Mouse (Mus musculus) olfactory bulb, adult 2 months (tissue): Measurements from ENCODE around the gene Glt1d1. TPM values are rescaled to one million over a fixed set of nuclear protein-coding genes. Genes with fewer than 3 reads are reported as not detected.

Experiments
- H3K27ac ChIP-seq: fragments of 200-500 bp; 2 replicates; pipeline ENCODE4 v1.5.1; 2012; ENCODE audit warnings: low read depth, low read length; ENCODE audit not compliant: insufficient read depth
- H3K4me1 ChIP-seq: fragments of 200-500 bp; 2 replicates; pipeline ENCODE4 v1.6.1; 2012; ENCODE audit warnings: low read length; ENCODE audit not compliant: control insufficient read depth, insufficient read depth
- H3K4me3 ChIP-seq: fragments of 200-500 bp; 2 replicates; pipeline ENCODE4 v1.5.1; 2012; ENCODE audit warnings: mild to moderate bottlenecking, low read depth, low read length, moderate library complexity; ENCODE audit not compliant: insufficient read depth
- CTCF ChIP-seq: fragments of 200-500 bp; IDR thresholded peaks from 2 replicates; pipeline ENCODE4 v1.5.1; 2012; ENCODE audit warnings: low read depth, mild to moderate bottlenecking, low read length, moderate library complexity; ENCODE audit not compliant: insufficient read depth
- POLR2A ChIP-seq: fragments of 200-500 bp; IDR thresholded peaks from 2 replicates; pipeline ENCODE4 v1.6.1; 2012; ENCODE audit warnings: mild to moderate bottlenecking, low read depth, low read length, moderate library complexity; ENCODE audit not compliant: insufficient read depth
- WGBS: fragments of 180-500 bp; shearing (Covaris S2); methylation state at CpG from one replicate; pipeline ENCODE4 v1.1.7; 2018; 5-methylcytosine and 5-hydroxymethylcytosine counted together
- polyA plus RNA-seq: library from polyadenylated mRNA; stranded (reverse); fragments of >200 nt; gene quantifications from 2 replicates; pipeline ENCODE4 v1.2.4, GENCODE M21; 2012; ENCODE audit warnings: low replicate concordance; ENCODE audit not compliant: missing spikeins, insufficient read depth, insufficient read length

Glt1d1 gene
- polyA plus RNA-seq, 1 experiment: not detected

GRCm38 (mm10) chr5:127609191-127609714 is 22.8 kb upstream of the Glt1d1 start:
- 86% methylated on average over 7 of the region's 7 CpGs for WGBS
- TF ChIP-seq CTCF (no peak), POLR2A (no peak)
- H3K4me1 ChIP-seq: peaks cover 15% of the 10 kb centered on the region
- H3K4me3 ChIP-seq: no peak overlapping the region
- H3K27ac ChIP-seq: no peak overlapping the region

- Histone ChIP-seq H3K4me3 (no peak overlapping the region), H3K4me1 (peaks cover 19% of the 10 kb centered on the region), H3K27ac (no peak overlapping the region; the same call in 1 of the 2 replicates)
- TF ChIP-seq POLR2A (no peak), CTCF (no peak)
- 66% methylated on average over 6 of the region's 6 CpGs for WGBS
These were observed 21.1 kb upstream of the Glt1d1 start for GRCm38 (mm10) chr5:127610787-127611509.

- no peak for TF ChIP-seq CTCF
- TF ChIP-seq POLR2A: no peak
- WGBS: 84% methylated on average over 1 of the region's 1 CpGs
- Histone ChIP-seq H3K4me1 (peaks cover 23% of the 10 kb centered on the region), H3K4me3 (no peak overlapping the region), H3K27ac (no peak overlapping the region)
These were observed 20.2 kb upstream of the Glt1d1 start for GRCm38 (mm10) chr5:127611881-127612280.

- H3K4me1 ChIP-seq: peaks cover 23% of the 10 kb centered on the region
- no peak overlapping the region for H3K27ac ChIP-seq
- WGBS: 90% methylated on average over 6 of the region's 6 CpGs
- H3K4me3 ChIP-seq: no peak overlapping the region
- TF ChIP-seq CTCF: no peak
- no peak for TF ChIP-seq POLR2A
These were observed 19.7 kb upstream of the Glt1d1 start for GRCm38 (mm10) chr5:127612397-127612796.

GRCm38 (mm10) chr5:127615459-127615858 is 16.6 kb upstream of the Glt1d1 start:
- H3K4me1 ChIP-seq: peaks cover 17% of the 10 kb centered on the region
- H3K4me3 ChIP-seq: no peak overlapping the region
- no peak overlapping the region for H3K27ac ChIP-seq
- 44% methylated on average over 3 of the region's 3 CpGs for WGBS
- TF ChIP-seq POLR2A (no peak), CTCF (no peak)

- TF ChIP-seq CTCF: no peak
- TF ChIP-seq POLR2A: no peak
- Histone ChIP-seq H3K27ac (no peak overlapping the region), H3K4me3 (peak overlapping the region; percentile 95), H3K4me1 (peaks cover 15% of the 10 kb centered on the region)
- 18% methylated on average over 5 of the region's 5 CpGs for WGBS
These were observed 15.9 kb upstream of the Glt1d1 start for GRCm38 (mm10) chr5:127616151-127616550.

GRCm38 (mm10) chr5:127616884-127617635 is 15.0 kb upstream of the Glt1d1 start:
- under 1% methylated on average over 91 of the region's 91 CpGs for WGBS
- no peak for TF ChIP-seq CTCF
- peak; percentile 87 for TF ChIP-seq POLR2A
- peak overlapping the region; percentile 95 for H3K4me3 ChIP-seq
- peak overlapping the region; percentile 64; the same call in 1 of the 2 replicates for H3K27ac ChIP-seq
- peaks cover 11% of the 10 kb centered on the region for H3K4me1 ChIP-seq

GRCm38 (mm10) chr5:127618834-127619233 is 13.2 kb upstream of the Glt1d1 start:
- no peak for TF ChIP-seq POLR2A
- no peak for TF ChIP-seq CTCF
- Histone ChIP-seq H3K4me1 (peaks cover 11% of the 10 kb centered on the region), H3K27ac (no peak overlapping the region), H3K4me3 (no peak overlapping the region)
- 70% methylated on average over 3 of the region's 3 CpGs for WGBS

- TF ChIP-seq POLR2A: no peak
- TF ChIP-seq CTCF: no peak
- no peak overlapping the region for H3K27ac ChIP-seq
- WGBS: 78% methylated on average over 8 of the region's 8 CpGs
- peaks cover 6% of the 10 kb centered on the region for H3K4me1 ChIP-seq
- H3K4me3 ChIP-seq: no peak overlapping the region
These were observed 11.7 kb upstream of the Glt1d1 start for GRCm38 (mm10) chr5:127620371-127620770.
